Mouse (Mus musculus) liver, postnatal 0 days (tissue): ENCODE results near the gene Inha.

Experiments
- CTCF ChIP-seq: sonication (generic); IDR thresholded peaks from 2 replicates; pipeline ENCODE4 v1.5.1; 2016; ENCODE audit warnings: antibody characterized with exemption, low read depth
- EP300 ChIP-seq: IDR thresholded peaks from 2 replicates; pipeline ENCODE4 v1.6.1; 2016; ENCODE audit warnings: antibody characterized with exemption, low read depth, mild to moderate bottlenecking

- TF ChIP-seq CTCF (no peak), EP300 (no peak)
Observed at GRCm38 (mm10) chr1:75555680-75556079, 48.8 kb downstream of the Inha start.
